Mouse (Mus musculus) midbrain, embryonic 12.5 days (tissue): ENCODE data around the gene Spsb3. TPM values are rescaled to one million over a fixed set of nuclear protein-coding genes. Genes with fewer than 3 reads are reported as not detected.
A peak's percentile ranks its signal among the peaks of the same experiment; 100 is the strongest.

ENCODE experiments used
- ATAC-seq: fragments of 200-750 bp; cut with Nextera tagmentation; 2 replicates; pipeline ENCODE4 v1.8.0; 2017; ENCODE audit warnings: low read depth, moderate TSS enrichment, moderate library complexity; ENCODE audit not compliant: low FRiP score
- H3K27ac ChIP-seq: fragments of 300-500 bp; sonication (generic); replicated peaks from 2 replicates; pipeline ENCODE4 v1.5.1; 2016; ENCODE audit warnings: mild to moderate bottlenecking
- H3K27me3 ChIP-seq: fragments of 300-500 bp; sonication (generic); 2 replicates; pipeline ENCODE4 v1.6.1; 2016; ENCODE audit warnings: mild to moderate bottlenecking
- H3K36me3 ChIP-seq: fragments of 300-500 bp; sonication (generic); 2 replicates; pipeline ENCODE4 v1.6.1; 2016
- H3K4me1 ChIP-seq: fragments of 300-500 bp; sonication (generic); 2 replicates; pipeline ENCODE4 v1.6.1; 2016
- H3K4me2 ChIP-seq: fragments of 300-500 bp; sonication (generic); replicated peaks from 2 replicates; pipeline ENCODE4 v1.6.1; 2016; ENCODE audit warnings: mild to moderate bottlenecking, moderate library complexity
- H3K4me3 ChIP-seq: fragments of 300-500 bp; sonication (generic); 2 replicates; pipeline ENCODE4 v1.5.1; 2016; ENCODE audit warnings: mild to moderate bottlenecking
- H3K9ac ChIP-seq: fragments of 300-500 bp; sonication (generic); replicated peaks from 2 replicates; pipeline ENCODE4 v1.6.1; 2016; ENCODE audit warnings: mild to moderate bottlenecking, moderate library complexity
- H3K9me3 ChIP-seq: fragments of 300-500 bp; sonication (generic); 2 replicates; pipeline ENCODE4 v1.6.1; 2016; ENCODE audit warnings: mild to moderate bottlenecking
- WGBS: fragments of 180-500 bp; shearing (Covaris S2); methylation state at CpG from one replicate; pipeline ENCODE4 v1.1.7; 2016; 5-methylcytosine and 5-hydroxymethylcytosine counted together
- polyA plus RNA-seq: library from polyadenylated mRNA; unstranded; fragments of >200 nt; fragmentation: Nextera tagmentation; extraction: Ambion mirVana; gene quantifications from 2 replicates; pipeline ENCODE4 v1.2.1, GENCODE M21; 2016

The Spsb3 gene
- 52.8 and 52.9 TPM in 2 replicates for polyA plus RNA-seq

GRCm38 (mm10) chr17:24886134-24886931, at the start of gene Spsb3, which contains the start of gene Nubp2:
Gene Spsb3, plus strand, starts transcription at chr17:24886643.
Gene Nubp2, minus strand, starts transcription at chr17:24886349.
- H3K27me3 ChIP-seq = no peaks in the 10 kb centered on the region
- H3K36me3 ChIP-seq = peaks cover 40% of the 10 kb centered on the region
- under 1% methylated on average over 69 of the region's 69 CpGs for WGBS

GRCm38 (mm10) chr17:24839842-24840241, 46.6 kb upstream of the Spsb3 start, which contains the start of gene Hagh:
Gene Hagh, plus strand, starts transcription at chr17:24840143.
- Histone ChIP-seq H3K4me1 (no peaks in the 10 kb centered on the region), H3K36me3 (no peaks in the 10 kb centered on the region), H3K9me3 (no peaks in the 10 kb centered on the region), H3K9ac (no peak within 1 kb of the TSS), H3K27me3 (0 out of 2 replicates have a peak, but pooled peaks cover 19% of the 10 kb centered on the region), H3K4me2 (no peak within 1 kb of the TSS), H3K4me3 (no peak within 1 kb of the TSS), H3K27ac (no peak within 1 kb of the TSS)
- 76% methylated on average over 8 of the region's 8 CpGs for WGBS
- no peak for ATAC-seq

More at GRCm38 (mm10) chr17:24886134-24886931, at the start of gene Spsb3, which contains the start of gene Nubp2:
- H3K9me3 ChIP-seq = no peaks in the 10 kb centered on the region
- peak within 1 kb of the TSS; percentile 95 for H3K4me2 ChIP-seq
- peak within 1 kb of the TSS; percentile 89 for H3K4me3 ChIP-seq
- peak; percentile 98 for ATAC-seq
- H3K4me1 ChIP-seq = peaks cover 29% of the 10 kb centered on the region
- peak within 1 kb of the TSS; percentile 78 for H3K9ac ChIP-seq
- H3K27ac ChIP-seq = peak within 1 kb of the TSS; percentile 69

GRCm38 (mm10) chr17:24840341-24840740, 46.1 kb upstream of the Spsb3 start:
- H3K9me3 ChIP-seq = no peaks in the 10 kb centered on the region
- H3K4me2 ChIP-seq = no peak overlapping the region
- H3K36me3 ChIP-seq = no peaks in the 10 kb centered on the region
- 0 out of 2 replicates have a peak, but pooled peaks cover 19% of the 10 kb centered on the region for H3K27me3 ChIP-seq
- H3K27ac ChIP-seq = no peak overlapping the region
- H3K4me1 ChIP-seq = no peaks in the 10 kb centered on the region
- no peak for ATAC-seq
- no peak overlapping the region for H3K4me3 ChIP-seq
- WGBS = 56% methylated on average over 5 of the region's 5 CpGs
- no peak overlapping the region for H3K9ac ChIP-seq

- H3K36me3 ChIP-seq = no peaks in the 10 kb centered on the region
- H3K4me1 ChIP-seq = no peaks in the 10 kb centered on the region
- H3K27ac ChIP-seq = no peak overlapping the region
- 50% methylated on average over 4 of the region's 4 CpGs for WGBS
- ATAC-seq = no peak
- 0 out of 2 replicates have a peak, but pooled peaks cover 19% of the 10 kb centered on the region for H3K27me3 ChIP-seq
- H3K9ac ChIP-seq = no peak overlapping the region
- H3K9me3 ChIP-seq = no peaks in the 10 kb centered on the region
- H3K4me3 ChIP-seq = no peak overlapping the region
- no peak overlapping the region for H3K4me2 ChIP-seq
These were observed 45.3 kb upstream of the Spsb3 start for GRCm38 (mm10) chr17:24841133-24841532.

- no peaks in the 10 kb centered on the region for H3K4me1 ChIP-seq
- H3K9me3 ChIP-seq = no peaks in the 10 kb centered on the region
- H3K9ac ChIP-seq = no peak overlapping the region
- ATAC-seq = no peak
- 56% methylated on average over 2 of the region's 2 CpGs for WGBS
- no peak overlapping the region for H3K4me3 ChIP-seq
- 0 out of 2 replicates have a peak, but pooled peaks cover 18% of the 10 kb centered on the region for H3K27me3 ChIP-seq
- no peak overlapping the region for H3K4me2 ChIP-seq
- no peaks in the 10 kb centered on the region for H3K36me3 ChIP-seq
- H3K27ac ChIP-seq = no peak overlapping the region
These were observed 43.8 kb upstream of the Spsb3 start for GRCm38 (mm10) chr17:24842631-24843030.

- H3K4me3 ChIP-seq = no peak overlapping the region
- 65% methylated on average over 9 of the region's 9 CpGs for WGBS
- 0 out of 2 replicates have a peak, but pooled peaks cover 14% of the 10 kb centered on the region for H3K27me3 ChIP-seq
- no peak overlapping the region for H3K9ac ChIP-seq
- ATAC-seq = no peak
- peaks cover 12% of the 10 kb centered on the region for H3K4me1 ChIP-seq
- no peak overlapping the region for H3K4me2 ChIP-seq
- no peaks in the 10 kb centered on the region for H3K36me3 ChIP-seq
- no peaks in the 10 kb centered on the region for H3K9me3 ChIP-seq
- no peak overlapping the region for H3K27ac ChIP-seq
These were observed 41.9 kb upstream of the Spsb3 start for GRCm38 (mm10) chr17:24844525-24844924.

GRCm38 (mm10) chr17:24847386-24847785, 39.1 kb upstream of the Spsb3 start:
- H3K9ac ChIP-seq = no peak overlapping the region
- ATAC-seq = no peak
- peaks cover 21% of the 10 kb centered on the region for H3K4me1 ChIP-seq
- H3K4me3 ChIP-seq = no peak overlapping the region
- no peak overlapping the region for H3K4me2 ChIP-seq
- no peaks in the 10 kb centered on the region for H3K9me3 ChIP-seq
- no peak overlapping the region for H3K27ac ChIP-seq
- 94% methylated on average over 1 of the region's 1 CpGs for WGBS
- peaks cover 16% of the 10 kb centered on the region for H3K27me3 ChIP-seq
- H3K36me3 ChIP-seq = no peaks in the 10 kb centered on the region

GRCm38 (mm10) chr17:24848600-24849031, 37.8 kb upstream of the Spsb3 start:
- Histone ChIP-seq H3K36me3 (peaks cover 5% of the 10 kb centered on the region), H3K4me2 (peak overlapping the region; percentile 94), H3K9me3 (no peaks in the 10 kb centered on the region), H3K27me3 (peaks cover 16% of the 10 kb centered on the region), H3K4me1 (peaks cover 21% of the 10 kb centered on the region), H3K27ac (no peak overlapping the region), H3K4me3 (no peak overlapping the region), H3K9ac (no peak overlapping the region)
- no peak for ATAC-seq

GRCm38 (mm10) chr17:24849733-24850064, 36.7 kb upstream of the Spsb3 start:
- ATAC-seq = peak; percentile 55
- peak overlapping the region; percentile 78 for H3K4me3 ChIP-seq
- H3K4me2 ChIP-seq = peak overlapping the region; percentile 94
- H3K27me3 ChIP-seq = peaks cover 12% of the 10 kb centered on the region
- 0% methylated on average over 21 of the region's 21 CpGs for WGBS
- peak overlapping the region; percentile 94 for H3K27ac ChIP-seq
- H3K4me1 ChIP-seq = peaks cover 21% of the 10 kb centered on the region
- H3K36me3 ChIP-seq = peaks cover 7% of the 10 kb centered on the region
- H3K9me3 ChIP-seq = no peaks in the 10 kb centered on the region
- peak overlapping the region; percentile 67 for H3K9ac ChIP-seq

- Histone ChIP-seq H3K9me3 (no peaks in the 10 kb centered on the region), H3K27me3 (peaks cover 12% of the 10 kb centered on the region), H3K4me2 (peak within 1 kb of the TSS; percentile 94), H3K4me1 (peaks cover 21% of the 10 kb centered on the region), H3K27ac (peak within 1 kb of the TSS; percentile 94), H3K9ac (peak within 1 kb of the TSS; percentile 75), H3K36me3 (peaks cover 7% of the 10 kb centered on the region), H3K4me3 (peak within 1 kb of the TSS; percentile 78)
- 0% methylated on average over 58 of the region's 58 CpGs for WGBS
- peak; percentile 100 for ATAC-seq
These were observed 36.2 kb upstream of the Spsb3 start, which contains the start of gene Fahd1 for GRCm38 (mm10) chr17:24850065-24850772. Gene Fahd1, minus strand, starts transcription at chr17:24850364.

- H3K27ac ChIP-seq = peak overlapping the region; percentile 94; the same call in 1 of the 2 replicates
- H3K4me2 ChIP-seq = peak overlapping the region; percentile 94
- peak overlapping the region; percentile 78 for H3K4me3 ChIP-seq
- peaks cover 10% of the 10 kb centered on the region for H3K36me3 ChIP-seq
- peaks cover 12% of the 10 kb centered on the region for H3K27me3 ChIP-seq
- peak overlapping the region; percentile 75 for H3K9ac ChIP-seq
- WGBS = 1% methylated on average over 20 of the region's 20 CpGs
- H3K4me1 ChIP-seq = peaks cover 21% of the 10 kb centered on the region
- ATAC-seq = no peak
- no peaks in the 10 kb centered on the region for H3K9me3 ChIP-seq
These were observed 35.7 kb upstream of the Spsb3 start for GRCm38 (mm10) chr17:24850773-24851127.
